Mouse (Mus musculus): ENCODE data around the gene Lbx2. TPM values are rescaled to one million over a fixed set of nuclear protein-coding genes. Genes with fewer than 3 reads are reported as not detected.

Gene Lbx2
- total RNA-seq, 2 experiments from 2014 or later = 0.68 to 1.1 TPM

- intact Hi-C loops (cut with DNase I) = loop anchor here (5.0 kb wide), 1 partner anchor 170 kb away; no protein-coding TSS in a partner anchor
- peak; percentile 75 to 81 for DNase-seq
Observed at GRCm38 (mm10) chr6:83107566-83108400, 21.6 kb downstream of the Lbx2 start.

DNA sequence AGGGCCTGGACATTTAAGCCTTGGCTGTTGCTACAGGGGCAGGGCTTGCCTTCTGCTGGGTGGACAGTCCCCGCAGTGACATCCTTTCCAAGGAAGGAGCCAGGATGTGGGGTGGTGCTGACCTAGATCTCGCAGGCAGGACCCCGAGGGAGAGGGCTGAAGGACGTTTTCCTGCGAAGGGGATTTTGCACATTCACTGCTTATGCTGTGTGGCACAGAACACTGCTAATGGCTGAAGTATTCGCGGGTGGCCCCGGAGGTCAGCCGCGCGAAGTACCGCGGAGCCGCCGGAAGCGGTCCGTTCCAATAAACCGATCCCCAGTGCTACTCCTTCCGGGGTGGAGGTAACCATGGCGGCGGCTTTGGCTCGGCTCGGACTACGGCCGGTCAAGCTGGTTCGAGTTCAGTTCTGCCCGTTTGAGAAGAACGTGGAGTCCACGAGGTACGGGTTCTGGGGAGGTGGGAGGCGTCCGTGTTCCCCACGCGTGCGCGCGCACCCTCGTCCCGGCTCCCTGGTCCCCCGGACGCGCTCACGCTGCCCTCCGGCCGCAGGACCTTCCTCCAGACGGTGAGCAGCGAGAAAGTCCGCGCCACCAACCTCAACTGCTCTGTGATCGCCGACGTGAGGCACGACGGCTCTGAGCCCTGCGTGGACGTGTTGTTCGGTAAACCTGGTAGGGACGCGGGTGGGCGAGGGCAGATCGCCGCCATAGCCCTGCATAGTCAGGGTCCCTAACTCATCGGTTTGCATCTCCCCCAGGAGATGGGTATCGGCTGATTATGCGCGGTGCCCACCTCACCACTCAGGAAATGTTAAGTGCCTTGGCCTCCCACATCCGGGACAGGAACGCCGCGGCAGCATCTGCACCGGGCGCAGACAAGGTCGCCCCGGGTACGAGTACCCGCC, 22.8 kb downstream of the Lbx2 start, which contains the start of gene Mrpl53:
Mrpl53 (plus strand) TSS at position 279 of the 907 bp plus-strand sequence.
- intact Hi-C loops (cut with DNase I) = loop anchor here (5.0 kb wide), 1 partner anchor 168 kb away; no protein-coding TSS in a partner anchor

DNA sequence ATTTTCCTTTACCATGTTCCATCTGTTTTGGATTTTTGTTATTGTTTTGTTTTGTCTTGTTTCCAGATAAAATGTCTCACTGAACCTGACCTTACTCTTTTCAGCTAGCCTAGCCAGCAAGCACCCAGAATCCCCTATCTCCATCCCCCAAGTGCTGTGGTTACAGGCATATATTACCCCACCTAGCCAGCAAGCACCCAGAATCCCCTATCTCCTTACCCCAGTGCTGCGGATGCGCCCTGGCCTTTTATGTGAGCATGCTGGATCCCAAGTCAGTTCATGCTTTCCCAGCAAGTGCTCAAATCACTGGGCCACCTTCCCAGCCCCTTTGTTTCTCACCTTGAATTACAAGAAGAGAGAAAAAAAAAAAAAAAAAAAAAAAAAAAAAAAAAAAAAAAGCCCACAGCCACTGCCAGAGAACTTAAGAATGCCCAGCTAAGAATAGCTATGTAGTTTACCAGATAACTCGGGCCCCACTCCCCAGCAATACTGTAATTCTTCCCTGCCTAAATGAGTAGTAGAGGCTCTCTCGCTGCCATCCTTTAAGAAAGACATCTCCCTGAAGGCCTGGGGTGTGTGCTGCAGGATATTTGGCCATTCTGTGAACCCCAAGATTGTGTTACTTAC, 25.5 kb downstream of the Lbx2 start:
- no peak for DNase-seq
- intact Hi-C loops (cut with DNase I) = no loop called here

More for the DNA sequence above, 22.8 kb downstream of the Lbx2 start, which contains the start of gene Mrpl53:
- peak; percentile 85 to 88 for DNase-seq

DNA sequence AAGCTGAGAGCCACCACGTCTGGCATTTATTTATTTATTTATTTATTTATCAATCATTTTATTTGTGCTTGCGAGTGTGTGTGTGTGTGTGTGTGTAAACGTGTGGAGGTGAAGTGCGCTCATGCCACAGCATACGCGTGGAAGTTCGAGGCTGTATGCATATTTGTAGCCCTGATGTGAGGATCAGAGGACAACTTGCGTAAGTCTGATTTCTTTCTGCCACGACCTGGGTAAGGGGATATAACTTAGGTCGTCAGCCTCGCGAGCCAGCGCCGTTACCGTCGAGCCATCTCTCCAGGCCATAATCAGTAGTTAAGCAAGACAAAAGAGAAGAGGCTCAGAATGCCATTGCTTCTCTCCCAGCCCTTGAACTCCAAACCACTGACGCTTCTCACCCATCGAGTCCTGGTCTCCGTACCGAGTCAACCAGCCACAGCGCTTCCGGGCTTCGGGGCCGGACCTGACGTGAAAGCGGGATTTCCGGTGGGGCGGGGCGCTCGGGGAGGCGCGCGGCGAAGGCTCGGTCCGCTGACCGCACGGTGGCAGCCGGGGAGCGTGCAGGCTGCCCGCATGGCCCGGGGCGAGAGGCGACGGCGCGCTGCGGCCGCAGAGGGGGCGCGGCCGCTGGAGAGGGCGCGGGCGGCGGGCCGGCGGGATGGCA, 29.0 kb downstream of the Lbx2 start, which contains the start of gene Mogs:
Mogs (plus strand) TSS at position 486 of the 661 bp plus-strand sequence.
- intact Hi-C loops (cut with DNase I) = no loop called here
- DNase-seq = peak; percentile 95 to 96

- intact Hi-C loops (cut with DNase I) = loop anchor here (2.0 kb wide), 1 partner anchor 45 kb away; no protein-coding TSS in a partner anchor
- DNase-seq = no peak
Observed at GRCm38 (mm10) chr6:83115682-83116372, 29.7 kb downstream of the Lbx2 start.

DNA sequence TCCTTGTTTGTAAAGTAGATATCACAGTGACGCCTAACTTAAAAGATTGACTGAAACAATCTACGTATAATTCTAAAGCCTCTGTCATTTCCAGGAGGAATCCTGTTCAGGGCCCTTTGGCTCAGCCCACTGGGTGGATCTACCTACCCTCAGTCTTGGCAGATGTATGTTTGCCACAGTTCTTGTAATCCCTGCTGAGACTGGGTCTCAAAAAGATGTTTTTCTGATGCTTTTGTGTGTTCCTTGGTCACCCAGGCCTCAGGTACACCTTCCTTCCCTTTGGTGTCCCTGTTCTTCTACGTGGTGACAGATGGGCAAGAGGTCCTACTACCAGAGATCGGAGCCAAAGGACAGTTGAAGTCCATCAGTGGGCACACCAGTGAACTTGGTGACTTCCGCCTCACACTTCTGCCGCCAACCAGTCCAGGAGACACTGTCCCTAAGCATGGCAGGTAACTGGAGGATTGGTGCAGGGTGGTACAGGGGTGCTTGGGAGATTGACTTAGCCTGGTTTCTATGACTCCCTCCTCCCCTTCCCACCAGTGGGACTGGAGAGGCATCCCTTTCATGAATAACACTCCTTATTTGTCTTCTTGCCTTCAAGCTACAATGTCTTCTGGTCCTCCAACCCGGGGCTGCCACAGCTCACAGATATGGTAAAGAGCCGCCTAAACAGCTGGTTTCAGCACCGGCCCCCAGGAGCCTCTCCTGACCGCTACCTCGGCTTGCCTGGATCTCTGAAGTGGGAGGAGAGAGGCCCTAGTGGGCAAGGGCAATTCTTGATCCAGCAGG, 30.4 kb downstream of the Lbx2 start:
- intact Hi-C loops (cut with DNase I) = loop anchor here (2.0 kb wide), 1 partner anchor 44 kb away; no protein-coding TSS in a partner anchor
- DNase-seq = no peak

DNA sequence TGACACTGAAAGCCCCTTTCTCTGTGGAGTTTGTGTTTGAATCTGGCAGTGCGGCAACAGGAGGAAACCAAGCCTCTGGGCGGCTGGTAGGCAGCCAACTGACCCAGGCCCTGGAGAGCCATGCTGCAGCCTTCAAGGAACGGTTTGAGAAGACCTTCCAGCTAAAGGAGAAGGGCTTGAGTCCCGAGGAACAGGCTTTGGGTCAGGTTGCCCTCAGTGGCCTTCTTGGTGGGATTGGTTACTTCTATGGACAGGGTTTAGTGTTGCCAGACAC, 30.9 kb downstream of the Lbx2 start:
- intact Hi-C loops (cut with DNase I) = loop anchor here (2.0 kb wide), 1 partner anchor 44 kb away; no protein-coding TSS in a partner anchor
- DNase-seq = no peak

DNA sequence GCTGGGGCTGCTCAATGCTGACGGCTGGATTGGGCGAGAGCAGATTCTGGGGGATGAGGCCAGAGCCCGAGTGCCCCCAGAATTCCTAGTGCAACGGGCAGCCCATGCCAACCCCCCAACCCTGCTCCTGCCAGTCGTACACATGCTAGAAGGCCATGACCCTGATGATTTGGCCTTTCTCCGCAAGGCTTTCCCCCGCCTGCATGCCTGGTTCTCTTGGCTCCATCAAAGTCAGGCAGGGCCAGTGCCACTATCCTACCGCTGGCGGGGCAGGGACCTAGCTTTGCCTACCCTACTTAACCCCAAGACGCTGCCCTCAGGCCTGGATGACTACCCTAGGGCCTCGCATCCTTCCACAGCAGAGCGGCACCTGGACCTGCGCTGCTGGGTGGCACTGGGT, 31.4 kb downstream of the Lbx2 start:
- intact Hi-C loops (cut with DNase I) = loop anchor here (2.0 kb wide), 1 partner anchor 43 kb away; no protein-coding TSS in a partner anchor
- DNase-seq = no peak

- intact Hi-C loops (cut with DNase I) = no loop called here
- no peak for DNase-seq
Observed at GRCm38 (mm10) chr6:83118369-83118768, 32.2 kb downstream of the Lbx2 start.

GRCm38 (mm10) chr6:83118825-83119733, 32.9 kb downstream of the Lbx2 start:
- DNase-seq = no peak
- intact Hi-C loops (cut with DNase I) = no loop called here

DNA sequence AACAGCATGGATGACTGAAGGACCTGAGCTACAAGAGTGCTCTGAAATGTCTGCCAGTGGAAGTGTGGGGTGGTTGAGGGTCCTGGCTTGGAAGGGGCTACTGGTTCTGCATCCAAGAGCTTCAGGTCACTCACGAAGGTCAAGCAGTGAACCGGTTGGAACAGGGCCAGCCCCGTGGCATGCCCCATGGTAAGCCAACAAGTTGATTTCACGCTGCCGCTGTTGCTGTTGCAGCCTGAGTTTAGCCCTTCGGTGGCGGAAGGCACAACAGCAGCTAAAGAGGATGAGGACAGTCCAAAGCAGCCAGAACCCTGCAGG, 33.5 kb downstream of the Lbx2 start:
- intact Hi-C loops (cut with DNase I) = no loop called here
- no peak for DNase-seq

DNA sequence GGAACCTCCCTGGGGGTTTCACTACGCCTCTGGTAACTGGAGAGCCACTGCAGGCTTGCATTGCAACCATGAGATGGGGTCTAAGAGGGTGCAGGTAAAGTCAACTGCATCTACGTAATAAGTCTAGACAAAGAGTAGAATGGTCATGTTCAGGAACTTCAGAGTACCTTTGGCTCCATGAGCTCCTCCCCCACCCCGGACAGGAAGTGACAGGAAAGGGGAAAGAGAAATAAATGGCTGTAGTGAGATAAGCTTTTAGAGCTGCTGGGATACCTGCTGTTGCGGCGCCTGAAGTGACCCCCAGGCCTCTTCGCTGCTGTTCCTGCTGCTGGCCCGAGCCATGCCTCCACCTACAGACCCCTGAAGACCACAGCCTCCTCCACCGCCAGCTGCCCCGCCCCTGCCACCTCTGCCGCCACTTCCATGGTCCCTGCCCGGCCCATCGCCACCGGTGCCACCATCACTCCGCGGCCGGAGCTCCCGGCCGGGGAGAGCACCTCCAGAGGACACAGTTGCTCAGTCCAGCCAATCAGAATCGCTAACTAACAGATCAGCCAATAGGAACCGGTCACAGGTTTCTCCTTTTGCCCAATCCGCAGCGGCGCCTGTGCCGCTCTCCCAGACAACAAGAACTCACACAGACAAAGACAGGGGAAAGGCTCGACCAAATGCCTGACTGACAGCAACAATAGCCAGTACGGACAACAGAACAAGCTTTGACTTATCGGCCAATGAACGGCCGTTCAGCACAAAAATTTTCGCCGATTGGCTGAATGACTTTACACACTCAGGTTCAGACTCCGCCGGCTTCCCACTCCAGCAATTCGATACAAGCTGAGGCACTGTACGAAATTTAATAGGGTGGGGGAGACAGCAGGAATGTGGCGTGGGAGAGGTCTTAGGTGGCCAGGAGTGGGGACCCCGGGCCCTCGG, 35.0 kb downstream of the Lbx2 start, which contains the start of gene Wbp1:
Wbp1 (minus strand) TSS at position 630 of the 933 bp plus-strand sequence.
- DNase-seq = peak; percentile 88 to 93
- intact Hi-C loops (cut with DNase I) = no loop called here

- intact Hi-C loops (cut with DNase I) = no loop called here
- DNase-seq = no peak
Observed at GRCm38 (mm10) chr6:83121863-83122710, 35.9 kb downstream of the Lbx2 start.

DNA sequence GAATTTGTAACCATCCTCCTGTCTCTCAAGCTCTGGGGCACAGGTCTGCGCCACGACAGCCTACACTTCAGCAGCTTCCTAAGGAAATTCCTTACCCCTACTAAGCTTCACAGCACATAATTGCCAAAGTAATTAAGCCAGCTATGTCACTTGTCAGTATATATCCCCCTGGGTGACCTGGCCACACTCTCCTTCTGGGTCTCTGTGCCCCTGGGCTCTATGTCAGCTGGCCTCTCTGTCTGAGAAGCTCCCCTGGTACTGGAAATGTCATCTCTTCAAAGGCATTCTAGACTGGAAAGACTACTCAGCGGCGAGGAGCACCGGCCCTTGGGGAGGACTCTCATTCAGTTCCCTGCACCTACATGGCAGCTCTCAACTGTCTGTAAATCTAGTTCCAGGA, 36.8 kb downstream of the Lbx2 start:
- DNase-seq = no peak
- intact Hi-C loops (cut with DNase I) = no loop called here

GRCm38 (mm10) chr6:83124851-83125312, 38.7 kb downstream of the Lbx2 start:
- intact Hi-C loops (cut with DNase I) = no loop called here
- peak; percentile 88 to 92 for DNase-seq

- no peak for DNase-seq
- intact Hi-C loops (cut with DNase I) = no loop called here
Observed at GRCm38 (mm10) chr6:83125331-83125730, 39.2 kb downstream of the Lbx2 start, which contains the start of gene Ino80b. TSS of gene Ino80b (minus strand) at chr6:83125431.

Data from heart, postnatal 36 days (tissue).